In the genomic region with DNA sequence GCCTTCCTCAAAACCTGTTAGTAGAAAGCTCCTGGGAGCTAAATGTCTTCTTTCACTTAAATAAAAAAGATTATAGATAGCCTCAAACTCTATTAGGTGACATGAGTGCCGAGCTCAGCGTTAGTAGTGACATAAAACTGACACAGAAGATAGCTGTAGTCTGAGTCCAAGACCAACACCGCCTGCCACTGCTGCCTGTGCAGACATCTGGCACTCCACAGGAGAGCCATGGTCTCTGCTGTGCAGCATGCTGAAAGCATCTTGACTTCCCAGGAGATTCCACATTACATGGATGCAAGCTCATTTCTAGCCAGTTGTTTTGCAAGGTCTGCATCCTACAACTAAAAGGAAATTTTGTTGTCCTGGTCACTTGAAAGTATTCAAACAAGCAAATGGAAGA, we compare ENCODE assay signal across 23 mouse cellular contexts. TPM values are rescaled to one million over a fixed set of nuclear protein-coding genes. Genes with fewer than 3 reads are reported as not detected.
A peak's percentile ranks its signal among the peaks of the same experiment; 100 is the strongest.
DNase-seq lines count a peak whose midpoint lies in the region; ATAC-seq and TF ChIP-seq lines count a peak whose summit lies in the region.
"Had no signal": no experiment of that assay in that cellular context is flagged by ENCODE, and none has a peak within 500 bp of the region (broad histone marks: within the 10 kb centered on the region; RNA-seq: fewer than 3 reads in every experiment).

No protein-coding gene starts in this region.

- peak; percentile 53 for DNase-seq in heart, adult 11 months
- no peak for DNase-seq in heart, adult 9 months (ENCODE audit: low spot score in 2 of 2)
- peak; percentile 15 for DNase-seq in midbrain, postnatal 0 days (ENCODE audit: low spot score)
- peak; percentile 21 for DNase-seq in cerebellum, adult 9-11 months
- peak; percentile 15 to 22 for DNase-seq in cerebellum, postnatal 36 days
- no peak for DNase-seq in lung, adult 18-20 months
- DNase-seq in adrenal gland, postnatal 10 days, result no peak
- DNase-seq: adrenal gland, postnatal 25 days; gastrocnemius, adult 2 months; gastrocnemius, postnatal 36 days; heart, adult 18-20 months; heart, postnatal 14 days; kidney, adult 2 months had no signal

- H3K27ac ChIP-seq in midbrain, postnatal 0 days (ENCODE audit: low read depth, low read length), result no peak overlapping the region
- no peak overlapping the region for H3K27ac ChIP-seq in midbrain, embryonic 16.5 days (ENCODE audit: low read length)
- H3K27ac ChIP-seq: embryonic facial prominence, embryonic 10.5 days; forebrain, embryonic 10.5 days; gastrocnemius, adult 2 months; heart, embryonic 15.5 days; hindbrain, embryonic 13.5 days; kidney, embryonic 15.5 days had no signal

- ATAC-seq in midbrain, postnatal 0 days (ENCODE audit: low FRiP score), result no peak
- no peak for ATAC-seq in midbrain, embryonic 16.5 days
- ATAC-seq: forebrain, embryonic 14.5 days; intestine, embryonic 16.5 days had no signal

- no peaks in the 10 kb centered on the region for H3K4me1 ChIP-seq in midbrain, postnatal 0 days (ENCODE audit: insufficient read depth, low read length)
- no peaks in the 10 kb centered on the region for H3K4me1 ChIP-seq in midbrain, embryonic 16.5 days (ENCODE audit: control insufficient read depth, insufficient read depth, low read length)
- H3K4me1 ChIP-seq: embryonic facial prominence, embryonic 10.5 days; forebrain, embryonic 10.5 days; hindbrain, embryonic 13.5 days had no signal

- peaks cover 25% of the 10 kb centered on the region for H3K36me3 ChIP-seq in midbrain, postnatal 0 days (ENCODE audit: insufficient read depth, low read length)
- H3K36me3 ChIP-seq in midbrain, embryonic 16.5 days (ENCODE audit: control insufficient read depth, insufficient read depth, low read length), result peaks cover 22% of the 10 kb centered on the region

- no peaks in the 10 kb centered on the region for H3K9me3 ChIP-seq in midbrain, postnatal 0 days (ENCODE audit: low read length)
- no peaks in the 10 kb centered on the region for H3K9me3 ChIP-seq in midbrain, embryonic 16.5 days (replicated peaks; ENCODE audit: control insufficient read depth, low read length, poor library complexity, severe bottlenecking)
- H3K9me3 ChIP-seq: embryonic facial prominence, embryonic 10.5 days; forebrain, embryonic 10.5 days; G1E; heart, embryonic 15.5 days; hindbrain, embryonic 13.5 days; kidney, embryonic 15.5 days had no signal

- no peak overlapping the region for H3K4me3 ChIP-seq in midbrain, postnatal 0 days (ENCODE audit: low read depth, low read length)
- no peak overlapping the region for H3K4me3 ChIP-seq in midbrain, embryonic 16.5 days (ENCODE audit: low read depth, low read length)
- H3K4me3 ChIP-seq: embryonic facial prominence, embryonic 10.5 days; forebrain, embryonic 10.5 days; gastrocnemius, adult 2 months; heart, embryonic 15.5 days; hindbrain, embryonic 13.5 days; kidney, embryonic 15.5 days had no signal

- no peaks in the 10 kb centered on the region for H3K27me3 ChIP-seq in midbrain, postnatal 0 days (ENCODE audit: insufficient read depth, low read length)
- H3K27me3 ChIP-seq in midbrain, embryonic 16.5 days (ENCODE audit: control insufficient read depth, insufficient read depth, low read depth, low read length), result no peaks in the 10 kb centered on the region
- H3K27me3 ChIP-seq: heart, embryonic 15.5 days; hindbrain, embryonic 13.5 days; kidney, embryonic 15.5 days had no signal

- no peak for TF ChIP-seq CTCF in midbrain, postnatal 0 days (IDR thresholded peaks at IDR 0.05)

- 87% methylated on average over 3 of the region's 3 CpGs for WGBS in midbrain, postnatal 0 days
- 94% methylated on average over 3 of the region's 3 CpGs for WGBS in midbrain, embryonic 16.5 days

- no peak overlapping the region for H3K9ac ChIP-seq in midbrain, postnatal 0 days (replicated peaks; ENCODE audit: low read length, poor library complexity, severe bottlenecking)
- no peak overlapping the region for H3K9ac ChIP-seq in midbrain, embryonic 16.5 days (ENCODE audit: low read depth, low read length)
- H3K9ac ChIP-seq: heart, embryonic 15.5 days; hindbrain, embryonic 13.5 days; kidney, embryonic 15.5 days had no signal

- no peak overlapping the region for H3K4me2 ChIP-seq in midbrain, postnatal 0 days (ENCODE audit: low read depth, low read length, poor library complexity, severe bottlenecking)
- no peak overlapping the region for H3K4me2 ChIP-seq in midbrain, embryonic 16.5 days (ENCODE audit: low read length)
- H3K4me2 ChIP-seq: heart, embryonic 11.5 days; heart, embryonic 15.5 days; hindbrain, embryonic 13.5 days; kidney, embryonic 15.5 days had no signal

RNA-seq across cellular contexts. Expression of gene Map3k7, which starts 57.2 kb away (rescaled TPM):
- total RNA-seq in midbrain, postnatal 0 days (2014; rRNA removed), result 38.7 and 40.7 TPM in 2 replicates
- polyA plus RNA-seq in midbrain, postnatal 0 days (2015; fragmentation: Nextera tagmentation; extraction: Ambion mirVana), result 13.1 and 15.5 TPM in 2 replicates
- polyA plus RNA-seq in midbrain, embryonic 16.5 days (2015; fragmentation: Nextera tagmentation; extraction: Ambion mirVana), result 20.0 and 24.0 TPM in 2 replicates
- 10 to 100 TPM; 36.6 to 43.3 TPM for total RNA-seq in adrenal gland, postnatal 10 days (2021)

Comparison
In these comparisons a context has a peak if more than half of its experiments do, and no peak if none do; other contexts are left out.
1. DNase-seq: peak in heart, adult 11 months (single experiment), midbrain, postnatal 0 days (single experiment), cerebellum, adult 9-11 months (single experiment) and cerebellum, postnatal 36 days (2 of 2); none in heart, adult 9 months (0 of 2), lung, adult 18-20 months (0 of 2) and adrenal gland, postnatal 10 days (single experiment).